Mouse (Mus musculus) E14TG2a.4 (cell line): ENCODE measurements around the gene Col2a1.

Experiments
- CTCF ChIP-seq: conservative IDR thresholded peaks from 2 replicates; pipeline ENCODE4 v1.5.1; 2014; ENCODE audit warnings: low read length
- POU5F1 ChIP-seq: IDR thresholded peaks from 2 replicates; pipeline ENCODE4 v1.6.1; 2014; ENCODE audit warnings: low read length, borderline replicate concordance

- TF ChIP-seq CTCF (no peak), POU5F1 (no peak)
Observed at GRCm38 (mm10) chr15:97950240-97950639, 54.3 kb downstream of the Col2a1 start.
